Mouse (Mus musculus): ENCODE measurements around the gene Vmn2r59. TPM values are rescaled to one million over a fixed set of nuclear protein-coding genes. Genes with fewer than 3 reads are reported as not detected.
"Not testable (repeated sequence)": the region's sequence is repeated elsewhere in the genome, so short reads cannot be mapped to it uniquely, and the experiment has no call there.

Vmn2r59 gene
- polyA plus RNA-seq (2014; fragmentation: Nextera tagmentation; extraction: Ambion mirVana), result not detected in 2 replicates

GRCm38 (mm10) chr7:42058923-42059322 is at the start of gene Vmn2r59:
TSS of gene Vmn2r59 (minus strand) at chr7:42059023.
- ATAC-seq (ENCODE audit: insufficient number of reproducible peaks, low FRiP score, low TSS enrichment, low read depth), result no peak
- Histone ChIP-seq H3K36me3 (ENCODE audit: control insufficient read depth, insufficient read depth, low read length) (no peaks in the 10 kb centered on the region), H3K9ac (ENCODE audit: low read length) (no peak within 1 kb of the TSS), H3K4me1 (ENCODE audit: control insufficient read depth, insufficient read depth, low read length) (no peaks in the 10 kb centered on the region), H3K9me3 (ENCODE audit: control insufficient read depth, low read length) (no peaks in the 10 kb centered on the region), H3K4me3 (ENCODE audit: low read depth, low read length) (no peak within 1 kb of the TSS), H3K27ac (replicated peaks; ENCODE audit: low read depth, low read length) (no peak within 1 kb of the TSS), H3K4me2 (ENCODE audit: low read depth, severe bottlenecking) (no peak within 1 kb of the TSS), H3K27me3 (ENCODE audit: control insufficient read depth, insufficient read depth, low read length) (no peaks in the 10 kb centered on the region)
- DNase-seq (ENCODE audit: low spot score), result no peak

GRCm38 (mm10) chr7:42107470-42107869 is 48.6 kb upstream of the Vmn2r59 start, which contains the start of gene Vmn2r60:
TSS of gene Vmn2r60 (plus strand) at chr7:42107770.
- Histone ChIP-seq H3K4me3 (ENCODE audit: low read depth, low read length) (no peak within 1 kb of the TSS), H3K4me1 (ENCODE audit: control insufficient read depth, insufficient read depth, low read length) (no peaks in the 10 kb centered on the region), H3K9ac (ENCODE audit: low read length) (no peak within 1 kb of the TSS), H3K36me3 (ENCODE audit: control insufficient read depth, insufficient read depth, low read length) (no peaks in the 10 kb centered on the region), H3K9me3 (ENCODE audit: control insufficient read depth, low read length) (no peaks in the 10 kb centered on the region), H3K27me3 (ENCODE audit: control insufficient read depth, insufficient read depth, low read length) (no peaks in the 10 kb centered on the region), H3K27ac (replicated peaks; ENCODE audit: low read depth, low read length) (no peak within 1 kb of the TSS), H3K4me2 (ENCODE audit: low read depth, severe bottlenecking) (no peak within 1 kb of the TSS)
- ATAC-seq (ENCODE audit: insufficient number of reproducible peaks, low FRiP score, low TSS enrichment, low read depth), result no peak
- 74% methylated on average over 2 of the region's 2 CpGs for WGBS
- no peak for DNase-seq (ENCODE audit: low spot score)

- not testable (repeated sequence) for ATAC-seq (ENCODE audit: insufficient number of reproducible peaks, low FRiP score, low TSS enrichment, low read depth); H3K4me1 ChIP-seq (ENCODE audit: control insufficient read depth, insufficient read depth, low read length); H3K27me3 ChIP-seq (ENCODE audit: control insufficient read depth, insufficient read depth, low read length); H3K4me3 ChIP-seq (ENCODE audit: low read depth, low read length); H3K36me3 ChIP-seq (ENCODE audit: control insufficient read depth, insufficient read depth, low read length); H3K4me2 ChIP-seq (ENCODE audit: low read depth, severe bottlenecking); H3K9me3 ChIP-seq (ENCODE audit: control insufficient read depth, low read length); H3K9ac ChIP-seq (ENCODE audit: low read length); H3K27ac ChIP-seq (replicated peaks; ENCODE audit: low read depth, low read length); DNase-seq (ENCODE audit: low spot score)
- 76% methylated on average over 13 of the region's 14 CpGs for WGBS
These were observed 48.2 kb upstream of the Vmn2r59 start for GRCm38 (mm10) chr7:42107061-42107460.

Other genes with a start within 250 kb of the Vmn2r59 start
- not detected in 2 replicates for gene Vmn2r58, start 186.3 kb downstream of the Vmn2r59 start, polyA plus RNA-seq (2014; fragmentation: Nextera tagmentation; extraction: Ambion mirVana)
- not detected in 2 replicates for gene Vmn2r60, start 48.7 kb upstream of the Vmn2r59 start, polyA plus RNA-seq (2014; fragmentation: Nextera tagmentation; extraction: Ambion mirVana)
- gene Vmn2r61, start 201.0 kb upstream of the Vmn2r59 start, polyA plus RNA-seq (2014; fragmentation: Nextera tagmentation; extraction: Ambion mirVana), result not detected in 2 replicates

Measured in limb, embryonic 11.5 days (tissue).